Mouse (Mus musculus) bone marrow, adult 2 months (tissue): Measurements from ENCODE around the gene Kcnf1. TPM values are rescaled to one million over a fixed set of nuclear protein-coding genes. Genes with fewer than 3 reads are reported as not detected.
"Not testable (repeated sequence)": the region's sequence is repeated elsewhere in the genome, so short reads cannot be mapped to it uniquely, and the experiment has no call there.

Source experiments
- H3K27ac ChIP-seq: fragments of 200-500 bp; 2 replicates; pipeline ENCODE4 v1.5.1; 2012; ENCODE audit warnings: low read depth, mild to moderate bottlenecking, control low read depth, inconsistent platforms, low read length; ENCODE audit not compliant: control insufficient read depth, poor library complexity, insufficient read depth
- H3K4me1 ChIP-seq: fragments of 200-500 bp; 2 replicates; pipeline ENCODE4 v1.6.1; 2011; ENCODE audit warnings: low read length; ENCODE audit not compliant: control insufficient read depth, insufficient read depth
- H3K4me3 ChIP-seq: fragments of 200-500 bp; replicated peaks from 2 replicates; pipeline ENCODE3; 2011; ENCODE audit warnings: mild to moderate bottlenecking, low read depth, low read length, control low read depth; ENCODE audit not compliant: control insufficient read depth
- CTCF ChIP-seq: fragments of 200-500 bp; IDR thresholded peaks from 2 replicates; pipeline ENCODE4 v1.5.1; 2011; ENCODE audit warnings: low read length, control low read depth; ENCODE audit not compliant: control insufficient read depth, insufficient read depth
- POLR2A ChIP-seq: fragments of 200-500 bp; IDR thresholded peaks from 2 replicates; pipeline ENCODE4 v1.6.1; 2011; ENCODE audit warnings: low read depth, mild to moderate bottlenecking, control low read depth, low read length, borderline replicate concordance; ENCODE audit not compliant: control insufficient read depth
- WGBS: fragments of 180-500 bp; shearing (Covaris S2); methylation state at CpG from one replicate; pipeline ENCODE4 v1.1.7; 2018; 5-methylcytosine and 5-hydroxymethylcytosine counted together
- polyA plus RNA-seq: library from polyadenylated mRNA; stranded (reverse); fragments of >200 nt; gene quantifications from 2 replicates; pipeline ENCODE4 v1.2.4, GENCODE M21; 2011; ENCODE audit warnings: low replicate concordance; ENCODE audit not compliant: missing spikeins, insufficient read depth, insufficient read length

Kcnf1 gene
- polyA plus RNA-seq, 1 experiment, result 1.1 TPM

DNA sequence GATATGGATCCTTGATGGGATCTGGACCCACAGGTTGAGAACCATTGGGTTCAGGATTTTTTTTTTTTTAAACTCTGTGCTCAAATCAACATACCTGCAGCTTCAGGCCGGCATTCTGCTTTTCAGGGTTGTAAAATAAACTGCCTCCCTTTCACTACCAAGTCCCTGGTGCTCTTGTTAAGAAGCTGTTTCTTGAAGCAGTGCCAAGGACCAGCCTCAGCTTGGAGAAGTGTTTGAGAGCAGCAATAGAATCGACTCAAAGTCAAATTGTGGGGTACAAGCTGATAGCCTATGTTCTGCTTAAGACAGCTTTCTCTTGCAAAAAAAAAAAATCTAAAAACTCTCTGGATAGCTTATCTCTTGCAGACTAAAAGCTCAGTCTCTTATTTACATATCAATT lies 34.9 kb downstream of the Kcnf1 start:
- no peaks in the 10 kb centered on the region for H3K4me1 ChIP-seq
- no peak overlapping the region for H3K4me3 ChIP-seq
- 38% methylated on average over 2 of the region's 2 CpGs for WGBS
- TF ChIP-seq POLR2A (no peak), CTCF (no peak)
- H3K27ac ChIP-seq, result no peak overlapping the region

GRCm38 (mm10) chr12:17140436-17140835 lies 36.3 kb downstream of the Kcnf1 start:
- no peaks in the 10 kb centered on the region for H3K4me1 ChIP-seq
- WGBS, result 68% methylated on average over 3 of the region's 3 CpGs
- H3K4me3 ChIP-seq, result no peak overlapping the region
- no peak overlapping the region for H3K27ac ChIP-seq
- TF ChIP-seq CTCF (no peak), POLR2A (no peak)

- Histone ChIP-seq H3K4me1 (no peaks in the 10 kb centered on the region), H3K4me3 (no peak overlapping the region), H3K27ac (no peak overlapping the region)
- TF ChIP-seq CTCF, result no peak
- TF ChIP-seq POLR2A, result no peak
- 71% methylated on average over 9 of the region's 9 CpGs for WGBS
These were observed 42.1 kb downstream of the Kcnf1 start for GRCm38 (mm10) chr12:17134546-17135096.

DNA sequence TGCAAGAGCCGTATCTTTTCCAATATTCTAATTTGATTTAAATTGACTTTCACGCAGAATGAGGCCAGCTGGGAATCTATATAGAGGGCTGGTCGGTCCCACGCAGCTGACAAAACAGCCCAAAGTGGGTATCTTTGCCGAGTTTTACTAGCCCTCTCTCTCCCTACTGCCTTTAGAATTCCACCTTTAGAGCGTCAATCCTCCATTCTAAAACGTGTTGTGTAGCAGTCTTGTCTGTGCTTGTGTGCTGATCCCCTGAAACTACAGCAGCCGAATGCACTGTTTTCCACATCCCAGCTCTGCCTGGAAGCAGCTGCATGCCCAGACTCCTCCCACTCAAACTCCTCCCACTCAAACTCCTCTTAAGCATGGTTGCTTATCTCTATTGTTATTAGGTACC lies 44.4 kb downstream of the Kcnf1 start:
- no peak overlapping the region for H3K27ac ChIP-seq
- 74% methylated on average over 8 of the region's 8 CpGs for WGBS
- TF ChIP-seq POLR2A, result no peak
- no peak for TF ChIP-seq CTCF
- no peak overlapping the region for H3K4me3 ChIP-seq
- H3K4me1 ChIP-seq, result no peaks in the 10 kb centered on the region

DNA sequence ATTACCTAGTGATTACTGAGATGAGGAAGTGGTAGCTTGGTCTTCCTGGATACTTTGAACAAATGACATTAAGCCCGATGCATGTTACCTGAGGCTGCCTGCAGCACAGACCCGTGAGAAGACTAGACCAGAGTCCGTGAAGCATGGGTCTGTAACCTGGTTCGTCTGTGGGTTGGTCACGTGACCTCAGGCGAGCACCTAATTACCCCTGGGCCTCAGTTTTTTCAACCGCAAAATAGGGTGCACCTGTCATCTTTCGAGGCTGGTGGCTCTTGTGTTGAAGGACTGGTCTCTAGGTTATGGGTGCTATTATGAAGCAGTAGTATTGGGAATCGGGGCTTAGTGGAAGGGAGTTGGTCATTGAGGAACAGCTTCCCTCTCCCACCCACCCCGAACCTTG lies 45.1 kb downstream of the Kcnf1 start:
- Histone ChIP-seq H3K4me3 (no peak overlapping the region), H3K4me1 (no peaks in the 10 kb centered on the region), H3K27ac (no peak overlapping the region)
- TF ChIP-seq CTCF (no peak), POLR2A (no peak)
- WGBS, result 86% methylated on average over 10 of the region's 10 CpGs

DNA sequence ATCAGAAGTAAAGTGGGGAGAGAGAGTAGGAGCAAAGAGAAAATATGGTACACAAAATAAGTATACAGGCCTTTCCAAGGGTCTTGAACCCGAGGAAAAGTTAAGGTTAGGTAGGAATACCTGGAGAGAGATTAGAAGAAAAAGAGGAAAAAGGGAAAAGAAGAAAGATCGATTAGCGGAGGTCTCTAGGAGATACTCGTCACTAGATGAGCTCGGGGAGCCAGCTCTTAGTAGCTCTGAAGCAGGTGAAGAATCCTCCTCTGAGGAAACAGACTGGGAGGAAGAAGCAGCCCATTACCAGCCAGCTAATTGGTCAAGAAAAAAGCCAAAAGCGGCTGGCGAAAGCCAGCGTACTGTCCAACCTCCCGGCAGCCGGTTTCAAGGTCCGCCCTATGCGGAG lies 53.8 kb downstream of the Kcnf1 start:
- 93% methylated on average over 11 of the region's 12 CpGs for WGBS
- not testable (repeated sequence) for H3K27ac ChIP-seq, H3K4me3 ChIP-seq, H3K4me1 ChIP-seq

Other genes starting within 250 kb of the Kcnf1 start
- gene Pqlc3, start 176.5 kb downstream of the Kcnf1 start, polyA plus RNA-seq, result 9.8 and 14.7 TPM in 2 replicates
- gene 2410004P03Rik, start 165.2 kb downstream of the Kcnf1 start, polyA plus RNA-seq, result 0.29 and 0.57 TPM in 2 replicates
- 49.6 and 79.1 TPM in 2 replicates for gene Pdia6, start 89.7 kb upstream of the Kcnf1 start, polyA plus RNA-seq
- 1.8 and 2.6 TPM in 2 replicates for gene Atp6v1c2, start 152.5 kb upstream of the Kcnf1 start, polyA plus RNA-seq
- 7.6 and 9.6 TPM in 2 replicates for gene Nol10, start 171.6 kb upstream of the Kcnf1 start, polyA plus RNA-seq